Mouse (Mus musculus): ENCODE data around the gene Tnni1. TPM values are rescaled to one million over a fixed set of nuclear protein-coding genes. Genes with fewer than 3 reads are reported as not detected.

Tnni1 gene
- total RNA-seq, 2 experiments from 2014 or later: 3.6 to 4.9 TPM

- DNase-seq (ENCODE audit: low spot score in 2 of 2): no peak
These were observed 12.5 kb upstream of the Tnni1 start for GRCm38 (mm10) chr1:135766592-135767306.

DNA sequence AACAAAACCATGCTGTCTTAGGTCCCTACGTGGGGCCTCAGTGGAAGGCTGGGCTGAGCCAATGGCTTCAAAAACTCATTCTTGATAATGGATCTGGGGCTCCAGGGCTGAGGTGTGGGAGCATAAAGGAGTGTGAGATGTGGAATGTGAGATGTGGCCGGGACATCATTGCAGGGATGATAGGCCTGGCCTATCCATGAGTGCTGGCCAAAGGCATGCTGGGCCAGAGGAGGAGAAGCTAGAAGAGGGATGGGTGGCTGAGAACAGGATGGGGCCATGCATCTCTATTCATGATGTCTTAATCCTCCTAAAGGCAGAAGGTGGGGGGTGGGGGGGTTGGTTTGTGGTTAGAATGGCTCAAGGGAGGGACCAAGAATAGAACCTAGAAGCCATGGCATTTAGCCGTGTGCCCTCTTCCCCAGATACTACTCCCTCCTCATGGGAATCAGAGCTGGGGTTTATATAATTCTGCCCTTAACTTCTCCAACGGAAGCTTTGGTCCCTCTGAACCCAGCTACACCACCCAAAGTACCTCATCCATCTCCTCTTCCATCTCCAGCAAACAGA, 11.8 kb upstream of the Tnni1 start:
- DNase-seq (ENCODE audit: low spot score in 2 of 2): no peak

- no peak for DNase-seq (ENCODE audit: low spot score in 2 of 2)
These were observed 10.8 kb upstream of the Tnni1 start for GRCm38 (mm10) chr1:135768400-135768799.

- no peak for DNase-seq (ENCODE audit: low spot score in 2 of 2)
These were observed 9.0 kb upstream of the Tnni1 start for GRCm38 (mm10) chr1:135770237-135770636.

DNA sequence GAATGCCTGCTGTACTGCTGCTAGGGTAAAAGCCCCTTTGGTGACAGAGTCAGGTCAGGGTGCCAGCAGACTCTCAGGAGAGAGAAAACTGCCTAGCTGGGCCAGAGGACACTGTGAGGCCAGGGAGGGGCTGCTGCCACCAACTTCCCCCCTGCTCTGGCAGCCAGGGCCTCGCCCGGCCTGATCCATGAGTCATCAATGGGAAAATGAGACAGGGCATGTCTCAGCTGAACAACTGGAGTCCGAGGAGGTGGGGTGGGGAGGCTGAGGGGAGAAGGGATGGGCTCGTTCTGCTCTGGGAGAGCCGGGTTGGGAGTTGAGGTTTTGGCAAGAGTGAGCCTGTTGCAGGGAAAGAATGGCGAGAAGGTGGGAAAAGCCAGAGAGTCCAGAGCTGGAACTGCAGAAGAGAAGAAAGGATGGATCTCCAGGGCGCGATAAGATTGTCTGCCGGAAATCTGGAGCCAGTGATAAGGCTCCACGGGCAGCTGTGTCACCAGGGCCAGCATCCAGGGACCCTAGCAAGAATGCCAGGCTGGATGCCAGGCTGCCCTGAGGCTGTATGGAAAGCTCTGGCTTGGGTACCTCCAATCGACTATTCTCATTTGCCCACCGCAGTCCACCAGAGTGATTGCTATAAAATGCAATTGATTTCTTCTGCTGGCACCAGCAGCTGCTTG, 8.2 kb upstream of the Tnni1 start:
- DNase-seq (ENCODE audit: low spot score in 2 of 2): no peak

DNA sequence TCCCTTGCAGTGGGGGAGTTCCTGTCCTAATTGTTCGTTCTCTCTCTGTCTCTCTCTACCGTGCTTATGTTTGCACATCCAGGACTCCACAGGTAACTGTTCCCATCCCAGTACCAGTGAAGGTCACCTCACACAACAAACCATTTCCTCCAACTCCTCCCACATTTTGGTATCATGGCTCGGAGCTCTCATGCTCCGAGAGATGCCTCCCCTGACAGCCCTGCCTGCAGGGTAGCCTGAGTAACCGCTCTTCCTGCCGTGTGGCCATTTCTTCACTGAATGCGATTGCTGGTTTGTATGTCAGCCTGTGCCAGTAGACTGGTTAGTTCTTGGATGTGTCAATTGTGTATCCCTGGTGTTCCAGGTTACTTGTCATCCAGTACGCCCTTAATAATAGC, 7.7 kb upstream of the Tnni1 start:
- no peak for DNase-seq (ENCODE audit: low spot score in 2 of 2)

DNA sequence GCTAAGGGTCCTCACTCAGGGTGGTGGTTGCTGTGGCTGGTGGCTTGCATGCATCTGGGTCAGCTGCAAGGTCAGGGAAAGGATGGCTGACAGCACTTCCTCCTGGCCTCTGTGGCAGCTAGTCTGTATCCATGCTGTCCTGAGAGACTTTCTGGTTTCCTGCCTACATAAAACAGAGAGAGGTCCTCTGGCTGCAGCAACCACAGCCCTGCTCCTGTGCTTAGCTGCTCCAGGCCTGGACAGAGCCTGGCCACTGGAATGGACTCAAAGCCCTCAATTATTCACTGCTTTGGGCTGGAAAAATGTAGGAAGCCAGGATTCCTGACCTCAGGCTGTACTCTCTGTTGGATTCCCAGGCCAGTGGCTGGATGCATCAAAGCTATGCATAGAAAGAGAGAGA, 2.6 kb upstream of the Tnni1 start:
- DNase-seq (ENCODE audit: low spot score in 2 of 2): no peak

- DNase-seq (ENCODE audit: low spot score in 2 of 2): no peak
These were observed 2.2 kb upstream of the Tnni1 start for GRCm38 (mm10) chr1:135777046-135777445.

GRCm38 (mm10) chr1:135780649-135781048, 1.4 kb downstream of the Tnni1 start:
- DNase-seq (ENCODE audit: low spot score in 2 of 2): no peak

DNA sequence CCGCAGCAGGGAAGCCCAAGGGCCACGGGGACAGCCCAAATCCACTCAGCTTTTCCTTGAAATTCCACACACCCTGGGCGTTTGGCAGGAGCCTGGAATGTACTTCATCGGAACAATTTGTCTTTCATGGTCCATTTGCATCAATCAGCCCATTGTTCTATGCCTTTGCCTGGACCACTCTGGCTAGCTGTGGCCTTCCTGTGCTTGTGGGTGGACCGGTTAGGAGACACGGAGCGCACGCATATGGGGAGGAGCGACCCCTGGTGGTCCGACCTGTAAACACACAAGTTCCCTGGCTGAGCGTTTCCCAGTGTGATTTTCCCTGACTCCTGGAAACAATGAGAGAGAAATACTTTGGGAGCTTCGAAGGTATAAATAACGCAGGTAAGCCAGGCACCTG, 2.0 kb downstream of the Tnni1 start:
- peak; percentile 59 to 70 for DNase-seq (ENCODE audit: low spot score in 2 of 2)

GRCm38 (mm10) chr1:135782816-135783215, 3.6 kb downstream of the Tnni1 start:
- no peak for DNase-seq (ENCODE audit: low spot score in 2 of 2)

GRCm38 (mm10) chr1:135787799-135788198, 8.6 kb downstream of the Tnni1 start:
- peak; percentile 45 to 65 for DNase-seq (ENCODE audit: low spot score in 2 of 2)

DNA sequence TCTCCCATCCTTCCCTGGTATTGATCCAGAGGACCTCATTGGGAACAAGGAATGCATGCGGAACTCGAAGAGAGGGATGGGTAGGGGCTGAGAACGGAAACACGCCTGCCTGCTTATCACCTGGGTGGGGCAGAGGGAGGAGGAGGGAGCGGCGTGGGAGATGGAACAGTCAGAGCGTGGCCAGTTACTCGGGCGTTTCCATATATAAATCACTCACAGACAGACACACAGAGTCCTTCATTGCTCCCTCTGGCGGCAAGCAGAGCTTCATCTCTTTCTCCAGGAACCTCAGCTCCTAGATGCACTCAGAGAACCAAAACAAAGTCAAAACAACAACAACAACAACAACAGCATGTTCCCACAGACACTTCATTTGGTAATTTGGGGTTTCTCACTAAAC, 9.5 kb downstream of the Tnni1 start:
- DNase-seq (ENCODE audit: low spot score in 2 of 2): no peak

- peak; percentile 62 to 64 for DNase-seq (ENCODE audit: low spot score in 2 of 2)
These were observed 10.6 kb downstream of the Tnni1 start for GRCm38 (mm10) chr1:135789815-135790214.

GRCm38 (mm10) chr1:135792143-135792939, 13.1 kb downstream of the Tnni1 start:
- no peak for DNase-seq (ENCODE audit: low spot score in 2 of 2)

DNA sequence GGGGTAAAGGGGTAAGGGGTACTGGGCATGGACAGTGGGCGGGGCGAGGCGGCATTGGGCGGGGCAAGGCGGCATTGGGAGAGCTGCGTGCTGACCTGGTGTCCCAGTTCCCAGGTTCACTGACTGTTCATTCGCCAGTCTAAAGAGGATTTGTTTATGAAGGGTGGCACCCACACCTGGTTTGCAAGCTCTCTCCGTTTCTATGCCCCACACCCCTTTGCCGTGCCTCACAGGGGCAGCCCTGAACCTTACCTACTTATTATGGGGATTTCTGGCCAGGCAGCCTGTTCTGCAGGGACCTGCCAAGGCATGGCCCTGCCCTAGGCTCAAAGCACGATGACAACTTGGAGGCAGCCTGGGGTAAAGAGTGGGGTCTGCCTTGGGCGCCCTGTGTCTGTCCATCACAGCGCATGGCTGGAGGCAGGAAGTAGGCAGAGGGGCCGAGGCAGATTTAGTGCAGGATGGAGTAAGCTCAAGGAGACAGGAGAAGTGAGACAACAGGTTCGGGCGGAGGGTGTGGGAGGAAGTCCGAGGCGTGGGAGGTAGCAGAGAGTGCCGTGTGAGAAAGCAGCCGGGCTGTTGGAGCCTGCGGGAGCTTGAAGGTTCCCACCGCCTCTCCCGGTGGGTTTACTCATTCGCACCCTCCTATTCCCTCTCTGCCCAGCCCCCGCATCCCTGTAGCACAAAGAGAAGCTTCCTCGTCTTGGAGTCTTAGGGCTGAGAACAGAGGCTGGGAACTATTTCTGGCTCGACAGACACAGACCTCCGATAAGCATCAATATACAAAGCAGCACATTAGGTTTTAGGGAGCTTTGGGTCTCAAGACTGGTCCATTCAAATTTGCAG, 14.4 kb downstream of the Tnni1 start:
- peak in 1 of 2 experiments; percentile 9 for DNase-seq (ENCODE audit: low spot score in 2 of 2)

- DNase-seq (ENCODE audit: low spot score in 2 of 2): no peak
These were observed 15.2 kb downstream of the Tnni1 start for GRCm38 (mm10) chr1:135794216-135795134.

- DNase-seq (ENCODE audit: low spot score in 2 of 2): no peak
These were observed 19.3 kb downstream of the Tnni1 start for GRCm38 (mm10) chr1:135798492-135798891.

DNA sequence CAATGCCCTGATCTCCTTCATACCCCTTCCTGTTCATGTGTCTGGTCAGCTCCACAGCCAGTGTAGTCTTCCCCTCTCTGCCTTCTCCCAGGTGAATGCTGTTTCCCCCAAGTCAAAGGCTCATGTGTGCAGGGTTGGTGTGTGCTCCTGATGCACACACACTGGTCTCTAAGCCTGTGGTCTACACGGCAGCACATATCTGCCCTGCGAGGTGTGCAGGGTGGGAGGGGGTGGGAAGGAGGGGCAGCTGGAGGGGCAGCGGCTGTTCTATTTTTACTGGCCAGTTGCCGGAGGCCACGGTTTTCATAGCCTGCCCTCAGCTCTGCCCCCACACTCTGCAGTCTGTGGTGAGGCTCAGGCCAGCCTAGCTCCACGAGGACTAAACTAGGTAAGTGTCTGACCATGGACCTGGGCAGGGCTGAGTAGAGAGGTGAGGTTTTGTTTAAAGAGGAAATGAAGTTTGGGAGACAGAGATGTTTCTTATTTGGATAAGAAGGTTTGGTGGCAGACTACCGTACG, 19.9 kb downstream of the Tnni1 start:
- no peak for DNase-seq (ENCODE audit: low spot score in 2 of 2)
